Mouse (Mus musculus) cerebellum, adult 2 months (tissue): Measurements from ENCODE around the gene Txnip.

Experiments
- CTCF ChIP-seq: fragments of 200-500 bp; IDR thresholded peaks from 2 replicates; pipeline ENCODE4 v1.5.1; 2011; ENCODE audit warnings: low read depth, mild to moderate bottlenecking, control low read depth, low read length, moderate library complexity, borderline replicate concordance; ENCODE audit not compliant: insufficient read depth
- POLR2A ChIP-seq: fragments of 200-500 bp; IDR thresholded peaks from 2 replicates; pipeline ENCODE4 v1.6.1; 2011; ENCODE audit warnings: low read length, control low read depth, borderline replicate concordance; ENCODE audit not compliant: insufficient read depth

DNA sequence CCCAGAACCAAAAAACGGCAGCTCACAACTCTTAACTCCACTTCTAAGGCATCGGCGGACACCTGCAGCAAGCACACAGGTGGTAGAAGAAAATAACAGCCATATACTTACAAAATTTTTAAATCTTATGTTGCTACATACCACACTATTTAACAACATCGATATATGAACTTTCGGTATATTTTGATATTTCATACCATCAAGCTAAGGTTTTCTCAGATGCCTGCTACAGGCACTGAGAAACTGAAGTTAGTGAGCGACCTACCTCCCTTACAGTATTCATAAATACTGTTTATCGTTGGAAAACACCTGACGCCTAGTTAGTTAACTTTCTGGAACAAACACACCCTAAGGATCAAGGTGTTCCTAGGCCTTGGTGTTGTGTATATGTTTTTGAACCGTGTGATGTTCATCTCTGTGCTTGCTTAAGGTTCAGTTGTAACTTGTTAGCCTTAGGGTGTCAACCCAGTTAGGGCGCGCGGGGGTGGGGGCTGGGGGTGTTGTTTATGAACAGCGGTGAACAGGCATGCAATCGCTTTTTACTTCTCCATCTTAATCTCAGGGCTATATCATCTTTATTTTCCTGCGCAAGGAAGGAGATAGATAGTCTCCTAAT lies 1.6 kb upstream of the Txnip start:
- TF ChIP-seq POLR2A (no peak), CTCF (no peak)
